8 mouse cellular contexts compared by ENCODE assay signal in the genomic region with DNA sequence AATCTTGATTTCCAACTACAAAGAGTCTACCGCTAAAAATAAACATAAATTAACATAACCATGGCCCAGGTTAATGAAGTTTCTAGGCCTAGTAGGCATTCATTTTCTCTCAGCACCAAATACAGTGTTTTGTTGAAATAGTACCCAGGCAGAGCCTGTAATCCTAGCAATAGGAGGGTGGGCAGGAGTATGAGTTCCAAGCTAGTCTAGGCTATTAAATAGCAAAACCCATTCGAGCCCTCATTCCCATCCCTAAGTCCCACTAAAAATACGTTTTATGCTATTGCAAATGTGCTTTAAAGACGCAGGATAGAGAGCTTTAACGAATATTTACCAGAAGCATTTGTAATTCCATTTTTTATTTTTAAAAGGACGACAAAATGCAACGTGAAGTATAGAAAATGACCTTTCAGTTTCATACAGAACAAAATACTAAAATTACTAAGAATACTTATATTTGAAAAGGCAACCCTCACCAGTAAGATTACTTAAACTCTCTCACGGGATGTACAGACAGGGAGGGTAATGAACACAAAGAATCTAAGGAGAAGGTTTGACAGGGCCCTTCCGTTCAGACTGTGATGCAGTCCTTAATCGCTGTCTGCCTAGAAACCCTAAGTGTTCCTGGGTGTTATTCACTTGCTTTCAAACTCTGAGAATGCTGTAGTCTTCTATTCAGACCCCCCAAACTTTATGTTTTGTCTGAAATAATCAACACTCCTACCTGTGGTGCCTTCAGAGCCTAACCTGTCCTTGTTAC. TPM values are rescaled to one million over a fixed set of nuclear protein-coding genes. Genes with fewer than 3 reads are reported as not detected.
DNase-seq lines count a peak whose midpoint lies in the region; ATAC-seq lines count a peak whose summit lies in the region.

No protein-coding gene starts in this region.

- ATAC-seq in lung, embryonic 16.5 days (ENCODE audit: low read depth): no peak
- no peak for ATAC-seq in embryonic facial prominence, embryonic 12.5 days (ENCODE audit: insufficient number of reproducible peaks, insufficient read depth, low FRiP score, low TSS enrichment)
- ATAC-seq in intestine, embryonic 14.5 days (replicated peaks; ENCODE audit: low FRiP score, low TSS enrichment, low read depth): no peak
- ATAC-seq in neural tube, embryonic 14.5 days (ENCODE audit: low read depth): no peak

- peak overlapping the region; percentile 100 for H3K27ac ChIP-seq in lung, embryonic 16.5 days (ENCODE audit: low read length)
- H3K27ac ChIP-seq in embryonic facial prominence, embryonic 12.5 days: peak overlapping the region; percentile 100
- H3K27ac ChIP-seq in intestine, embryonic 14.5 days (ENCODE audit: low read depth): peak overlapping the region; percentile 100
- peak overlapping the region; percentile 100 for H3K27ac ChIP-seq in neural tube, embryonic 14.5 days (ENCODE audit: low read depth, low read length)

- peak overlapping the region; percentile 86 for H3K4me2 ChIP-seq in lung, embryonic 16.5 days (ENCODE audit: low read depth, low read length)
- peak overlapping the region; percentile 81 for H3K4me2 ChIP-seq in embryonic facial prominence, embryonic 12.5 days (replicated peaks)
- peak overlapping the region; percentile 94 for H3K4me2 ChIP-seq in intestine, embryonic 14.5 days (ENCODE audit: low read length)
- peak overlapping the region; percentile 95 for H3K4me2 ChIP-seq in neural tube, embryonic 14.5 days (ENCODE audit: low read depth, low read length)

- under 1% methylated on average over 10 of the region's 10 CpGs for WGBS in lung, embryonic 16.5 days
- WGBS in embryonic facial prominence, embryonic 12.5 days: 3% methylated on average over 10 of the region's 10 CpGs
- WGBS in intestine, embryonic 14.5 days: 3% methylated on average over 10 of the region's 10 CpGs
- WGBS in neural tube, embryonic 14.5 days: 1% methylated on average over 10 of the region's 10 CpGs

- peaks cover 2% of the 10 kb centered on the region; the same call in 1 of the 2 replicates for H3K36me3 ChIP-seq in lung, embryonic 16.5 days (ENCODE audit: control insufficient read depth, insufficient read depth, low read length)
- peaks cover 2% of the 10 kb centered on the region; the same call in 1 of the 2 replicates for H3K36me3 ChIP-seq in embryonic facial prominence, embryonic 12.5 days
- H3K36me3 ChIP-seq in intestine, embryonic 14.5 days (ENCODE audit: control insufficient read depth, insufficient read depth, low read length): 0 out of 2 replicates have a peak, but pooled peaks cover 6% of the 10 kb centered on the region
- no peaks in the 10 kb centered on the region for H3K36me3 ChIP-seq in neural tube, embryonic 14.5 days (ENCODE audit: control insufficient read depth, insufficient read depth, low read length)

- no peaks in the 10 kb centered on the region for H3K9me3 ChIP-seq in lung, embryonic 16.5 days (ENCODE audit: control insufficient read depth, low read length)
- H3K9me3 ChIP-seq in embryonic facial prominence, embryonic 12.5 days: no peaks in the 10 kb centered on the region
- H3K9me3 ChIP-seq in intestine, embryonic 14.5 days (ENCODE audit: control insufficient read depth, low read length): no peaks in the 10 kb centered on the region
- H3K9me3 ChIP-seq in neural tube, embryonic 14.5 days (ENCODE audit: control insufficient read depth, low read length): no peaks in the 10 kb centered on the region

- no peaks in the 10 kb centered on the region for H3K27me3 ChIP-seq in lung, embryonic 16.5 days (ENCODE audit: control insufficient read depth, insufficient read depth, low read depth, low read length)
- H3K27me3 ChIP-seq in embryonic facial prominence, embryonic 12.5 days: no peaks in the 10 kb centered on the region
- no peaks in the 10 kb centered on the region for H3K27me3 ChIP-seq in intestine, embryonic 14.5 days (replicated peaks; ENCODE audit: control insufficient read depth, insufficient read depth, low read length)
- 0 out of 2 replicates have a peak, but pooled peaks cover 3% of the 10 kb centered on the region for H3K27me3 ChIP-seq in neural tube, embryonic 14.5 days (ENCODE audit: control insufficient read depth, insufficient read depth, low read length)

- H3K4me1 ChIP-seq in lung, embryonic 16.5 days (replicated peaks; ENCODE audit: control insufficient read depth, insufficient read depth, low read length): peaks cover 18% of the 10 kb centered on the region
- peaks cover 17% of the 10 kb centered on the region for H3K4me1 ChIP-seq in embryonic facial prominence, embryonic 12.5 days
- H3K4me1 ChIP-seq in intestine, embryonic 14.5 days (replicated peaks; ENCODE audit: control insufficient read depth, insufficient read depth, low read length): peaks cover 26% of the 10 kb centered on the region
- peaks cover 33% of the 10 kb centered on the region for H3K4me1 ChIP-seq in neural tube, embryonic 14.5 days (ENCODE audit: control insufficient read depth, insufficient read depth, low read length)

- DNase-seq in lung, postnatal 10 days: no peak
- DNase-seq in intestine, embryonic 14.5 days (ENCODE audit: low spot score): peak; percentile 48
- DNase-seq in urinary bladder, adult 2 months (ENCODE audit: low spot score): no peak
- no peak for DNase-seq in thymus, postnatal 0 days (ENCODE audit: low spot score)
- DNase-seq in spleen, postnatal 10 days (ENCODE audit: low spot score in 2 of 2): no peak

- peak overlapping the region; percentile 94 for H3K9ac ChIP-seq in lung, embryonic 16.5 days (ENCODE audit: low read length)
- peak overlapping the region; percentile 98 for H3K9ac ChIP-seq in embryonic facial prominence, embryonic 12.5 days
- peak overlapping the region; percentile 100 for H3K9ac ChIP-seq in intestine, embryonic 14.5 days (ENCODE audit: low read length)
- H3K9ac ChIP-seq in neural tube, embryonic 14.5 days (replicated peaks; ENCODE audit: low read depth, low read length): peak overlapping the region; percentile 100

- peak overlapping the region; percentile 75 for H3K4me3 ChIP-seq in lung, embryonic 16.5 days (ENCODE audit: low read length)
- H3K4me3 ChIP-seq in embryonic facial prominence, embryonic 12.5 days: peak overlapping the region; percentile 66
- H3K4me3 ChIP-seq in intestine, embryonic 14.5 days (ENCODE audit: low read depth, low read length): peak overlapping the region; percentile 84
- peak overlapping the region; percentile 99 for H3K4me3 ChIP-seq in neural tube, embryonic 14.5 days (ENCODE audit: low read depth, low read length)

RNA-seq across cellular contexts. Expression of gene Kmt2e, which starts 2.1 kb away (rescaled TPM):
- polyA plus RNA-seq in lung, embryonic 16.5 days (2015; fragmentation: Nextera tagmentation; extraction: Ambion mirVana): 99.2 and 101 TPM in 2 replicates
- 118 and 120 TPM in 2 replicates for polyA plus RNA-seq in embryonic facial prominence, embryonic 12.5 days (2016; fragmentation: Nextera tagmentation; extraction: Ambion mirVana)
- polyA plus RNA-seq in intestine, embryonic 14.5 days (2014; fragmentation: Nextera tagmentation; extraction: Ambion mirVana): 80.7 and 85.5 TPM in 2 replicates
- polyA plus RNA-seq in neural tube, embryonic 14.5 days (2014; fragmentation: Nextera tagmentation; extraction: Ambion mirVana): 151 TPM in 2 replicates
- 18.0 and 36.2 TPM in 2 replicates for polyA plus RNA-seq in urinary bladder, adult 2 months (2012; rRNA removed)
- polyA plus RNA-seq in thymus, postnatal 0 days (2015; fragmentation: Nextera tagmentation; extraction: Ambion mirVana): 84.6 and 111 TPM in 2 replicates
